Mouse (Mus musculus): ENCODE data around the gene Treh. TPM values are rescaled to one million over a fixed set of nuclear protein-coding genes. Genes with fewer than 3 reads are reported as not detected.

The Treh gene
- total RNA-seq, 2 experiments from 2014 or later, result not detected

GRCm38 (mm10) chr9:44715705-44716362 is 42.8 kb downstream of the Treh start:
- no peak for DNase-seq (ENCODE audit: low spot score)

GRCm38 (mm10) chr9:44716997-44717821 is 44.2 kb downstream of the Treh start:
- no peak for DNase-seq (ENCODE audit: low spot score)

- peak; percentile 24 for DNase-seq (ENCODE audit: low spot score)
Observed at GRCm38 (mm10) chr9:44717822-44718242, 44.8 kb downstream of the Treh start.

- DNase-seq (ENCODE audit: low spot score), result no peak
Observed at GRCm38 (mm10) chr9:44718937-44719631, 46.1 kb downstream of the Treh start.

GRCm38 (mm10) chr9:44719632-44720357 is 46.8 kb downstream of the Treh start:
- no peak for DNase-seq (ENCODE audit: low spot score)

- peak; percentile 47 for DNase-seq (ENCODE audit: low spot score)
Observed at GRCm38 (mm10) chr9:44720358-44721153, 47.5 kb downstream of the Treh start.

- peak; percentile 95 for DNase-seq (ENCODE audit: low spot score)
Observed at GRCm38 (mm10) chr9:44721154-44721876, 48.3 kb downstream of the Treh start.

GRCm38 (mm10) chr9:44721877-44722186 is 48.8 kb downstream of the Treh start:
- no peak for DNase-seq (ENCODE audit: low spot score)

GRCm38 (mm10) chr9:44722575-44722974 is 49.5 kb downstream of the Treh start:
- DNase-seq (ENCODE audit: low spot score), result no peak

GRCm38 (mm10) chr9:44723008-44723407 is 50.0 kb downstream of the Treh start:
- DNase-seq (ENCODE audit: low spot score), result peak; percentile 22

GRCm38 (mm10) chr9:44723521-44724041 is 50.5 kb downstream of the Treh start:
- no peak for DNase-seq (ENCODE audit: low spot score)

- DNase-seq (ENCODE audit: low spot score), result peak; percentile 69
Observed at GRCm38 (mm10) chr9:44724223-44724622, 51.2 kb downstream of the Treh start.

- peak; percentile 13 for DNase-seq (ENCODE audit: low spot score)
Observed at GRCm38 (mm10) chr9:44724665-44725064, 51.6 kb downstream of the Treh start.

GRCm38 (mm10) chr9:44726431-44727146 is 53.6 kb downstream of the Treh start:
- no peak for DNase-seq (ENCODE audit: low spot score)

- no peak for DNase-seq (ENCODE audit: low spot score)
Observed at GRCm38 (mm10) chr9:44727441-44727840, 54.4 kb downstream of the Treh start.

GRCm38 (mm10) chr9:44732130-44732549 is 59.1 kb downstream of the Treh start:
- no peak for DNase-seq (ENCODE audit: low spot score)

GRCm38 (mm10) chr9:44732921-44733530 is 60.0 kb downstream of the Treh start:
- no peak for DNase-seq (ENCODE audit: low spot score)

- peak; percentile 82 for DNase-seq (ENCODE audit: low spot score)
Observed at GRCm38 (mm10) chr9:44733671-44734523, 60.9 kb downstream of the Treh start.
